Mouse (Mus musculus) CH12.LX (cell line): Measurements from ENCODE around the gene Gm9376. TPM values are rescaled to one million over a fixed set of nuclear protein-coding genes. Genes with fewer than 3 reads are reported as not detected.

Experiments
- DNase-seq: peaks from one replicate; pipeline ENCODE4 v3.0.0-alpha.2; 2013; ENCODE audit errors: extremely low read depth
- H3K27ac ChIP-seq: 2 replicates; pipeline ENCODE4 v1.5.1; 2012; ENCODE audit warnings: low read depth, mild to moderate bottlenecking, control low read depth, moderate library complexity; ENCODE audit not compliant: insufficient read depth
- H3K27me3 ChIP-seq: replicated peaks from 2 replicates; pipeline ENCODE3; 2012; ENCODE audit warnings: inconsistent platforms
- H3K36me3 ChIP-seq, 2 experiments: replicated peaks in 1 of 2; 2 replicates each; pipeline versions ENCODE3 to v1.6.1; 2012; ENCODE audit warnings: inconsistent platforms in 1 of 2, low read length in 1 of 2, mild to moderate bottlenecking in 1 of 2, mixed read lengths in 1 of 2, moderate library complexity in 1 of 2; ENCODE audit not compliant: control insufficient read depth in 1 of 2, insufficient read depth in 1 of 2
- H3K4me1 ChIP-seq, 2 experiments: 2 replicates each; pipeline ENCODE4 v1.6.1; 2012; ENCODE audit warnings: inconsistent platforms in 1 of 2, moderate library complexity in 1 of 2; ENCODE audit not compliant: insufficient read depth in 2 of 2, control insufficient read depth in 1 of 2
- H3K4me2 ChIP-seq: 2 replicates; pipeline ENCODE4 v1.6.1; 2012; ENCODE audit warnings: low read depth, mild to moderate bottlenecking, control low read depth; ENCODE audit not compliant: poor library complexity, insufficient read depth, severe bottlenecking
- H3K4me3 ChIP-seq, 3 experiments: fragments of 150-350 bp in 1 of 3; sonication (generic) in 1 of 3; replicated peaks in 1 of 3; 2 replicates each; pipeline versions ENCODE3 to v1.5.1; 2011 to 2012; ENCODE audit warnings: low read depth in 2 of 3, low read length in 2 of 3, mild to moderate bottlenecking in 2 of 3, moderate library complexity in 2 of 3, control low read depth in 1 of 3, improper control_type of control experiment in 1 of 3, inconsistent platforms in 1 of 3, mixed read lengths in 1 of 3; ENCODE audit not compliant: poor library complexity in 1 of 3
- H3K79me2 ChIP-seq: replicated peaks from 2 replicates; pipeline ENCODE4 v1.6.1; 2012; ENCODE audit warnings: mild to moderate bottlenecking, moderate library complexity; ENCODE audit not compliant: control insufficient read depth, poor library complexity, insufficient read depth, severe bottlenecking; ENCODE audit errors: extremely low read depth
- H3K9ac ChIP-seq: 2 replicates; pipeline ENCODE4 v1.6.1; 2012; ENCODE audit warnings: low read depth, mild to moderate bottlenecking, control low read depth, moderate library complexity; ENCODE audit not compliant: insufficient read depth
- H3K9me3 ChIP-seq: replicated peaks from 2 replicates; pipeline ENCODE3; 2012; ENCODE audit warnings: low read length, inconsistent platforms, mixed read lengths
- CHD1 ChIP-seq: IDR thresholded peaks from 2 replicates; pipeline ENCODE4 v1.6.1; 2012; ENCODE audit warnings: low read depth, low read length, improper control_type of control experiment, inconsistent platforms
- CHD2 ChIP-seq: IDR thresholded peaks from 2 replicates; pipeline ENCODE4 v1.6.1; 2011; ENCODE audit warnings: low read length, improper control_type of control experiment
- ELF1 ChIP-seq: IDR thresholded peaks from 2 replicates; pipeline ENCODE4 v1.6.1; 2014; ENCODE audit warnings: low read depth, mild to moderate bottlenecking, inconsistent platforms, low read length, improper control_type of control experiment
- EP300 ChIP-seq: IDR thresholded peaks from 2 replicates; pipeline ENCODE4 v1.6.1; 2011; ENCODE audit warnings: low read length, improper control_type of control experiment
- ETS1 ChIP-seq: conservative IDR thresholded peaks from 2 replicates; pipeline ENCODE4 v1.6.1; 2012; ENCODE audit warnings: low read depth, mild to moderate bottlenecking, inconsistent platforms, low read length, improper control_type of control experiment, moderate library complexity
- GABPA ChIP-seq: IDR thresholded peaks from 2 replicates; pipeline ENCODE4 v1.6.1; 2012; ENCODE audit warnings: low read depth, low read length, improper control_type of control experiment, inconsistent platforms; ENCODE audit not compliant: insufficient replicate concordance
- HCFC1 ChIP-seq: IDR thresholded peaks from 2 replicates; pipeline ENCODE4 v1.6.1; 2012; ENCODE audit warnings: low read depth, mild to moderate bottlenecking, inconsistent platforms, low read length, improper control_type of control experiment
- IRF4 ChIP-seq: IDR thresholded peaks from 2 replicates; pipeline ENCODE4 v1.6.1; 2014; ENCODE audit warnings: low read depth, mild to moderate bottlenecking, inconsistent platforms, low read length, improper control_type of control experiment
- KAT2A ChIP-seq: IDR thresholded peaks from 2 replicates; pipeline ENCODE4 v1.6.1; 2012; ENCODE audit warnings: low read length, improper control_type of control experiment, inconsistent platforms; ENCODE audit not compliant: insufficient replicate concordance
- MAX ChIP-seq: IDR thresholded peaks from 2 replicates; pipeline ENCODE4 v1.6.1; 2011; ENCODE audit warnings: low read length, improper control_type of control experiment
- MEF2A ChIP-seq: IDR thresholded peaks from 2 replicates; pipeline ENCODE4 v1.6.1; 2014; ENCODE audit warnings: low read depth, mild to moderate bottlenecking, inconsistent platforms, low read length, improper control_type of control experiment, borderline replicate concordance
- MXI1 ChIP-seq: IDR thresholded peaks from 2 replicates; pipeline ENCODE4 v1.6.1; 2011; ENCODE audit warnings: mild to moderate bottlenecking, low read depth, low read length, improper control_type of control experiment
- MYC ChIP-seq: IDR thresholded peaks from 2 replicates; pipeline ENCODE4 v1.6.1; 2011; ENCODE audit warnings: low read depth, mild to moderate bottlenecking, improper control_type of control experiment, low read length
- NELFE ChIP-seq: IDR thresholded peaks from 2 replicates; pipeline ENCODE4 v1.6.1; 2011; ENCODE audit warnings: low read depth, low read length, improper control_type of control experiment
- NRF1 ChIP-seq: IDR thresholded peaks from 2 replicates; pipeline ENCODE4 v1.6.1; 2014; ENCODE audit warnings: low read depth, mild to moderate bottlenecking, inconsistent platforms, low read length, improper control_type of control experiment, moderate library complexity
- PAX5 ChIP-seq: IDR thresholded peaks from 2 replicates; pipeline ENCODE4 v1.6.1; 2012; ENCODE audit warnings: low read length, inconsistent platforms, mixed read lengths
- POLR2A ChIP-seq: IDR thresholded peaks from 2 replicates; pipeline ENCODE4 v1.6.1; 2011; ENCODE audit warnings: low read depth, mild to moderate bottlenecking, improper control_type of control experiment, low read length
- RAD21 ChIP-seq: IDR thresholded peaks from 2 replicates; pipeline ENCODE4 v1.6.1; 2011; ENCODE audit warnings: low read depth, mild to moderate bottlenecking, low read length, improper control_type of control experiment, moderate library complexity
- RCOR1 ChIP-seq: conservative IDR thresholded peaks from 2 replicates; pipeline ENCODE4 v1.6.1; 2012; ENCODE audit warnings: low read depth, mild to moderate bottlenecking, inconsistent platforms, low read length, improper control_type of control experiment
- SIN3A ChIP-seq: IDR thresholded peaks from 2 replicates; pipeline ENCODE4 v1.6.1; 2012; ENCODE audit warnings: low read length, improper control_type of control experiment, inconsistent platforms
- SMC3 ChIP-seq: IDR thresholded peaks from 2 replicates; pipeline ENCODE4 v1.6.1; 2011; ENCODE audit warnings: low read depth, low read length, improper control_type of control experiment
- TBP ChIP-seq: conservative IDR thresholded peaks from 2 replicates; pipeline ENCODE4 v1.6.1; 2011; ENCODE audit warnings: low read depth, low read length, improper control_type of control experiment
- TCF12 ChIP-seq: IDR thresholded peaks from 2 replicates; pipeline ENCODE4 v1.6.1; 2014; ENCODE audit warnings: low read depth, mild to moderate bottlenecking, inconsistent platforms, low read length, improper control_type of control experiment
- UBTF ChIP-seq: IDR thresholded peaks from 2 replicates; pipeline ENCODE4 v1.6.1; 2012; ENCODE audit warnings: low read depth, mild to moderate bottlenecking, inconsistent platforms, low read length, improper control_type of control experiment, moderate library complexity
- USF1 ChIP-seq: IDR thresholded peaks from 2 replicates; pipeline ENCODE4 v1.6.1; 2014; ENCODE audit warnings: low read depth, mild to moderate bottlenecking, inconsistent platforms, low read length, improper control_type of control experiment
- ZC3H11A ChIP-seq: IDR thresholded peaks from 2 replicates; pipeline ENCODE4 v1.6.1; 2012; ENCODE audit warnings: low read depth, mild to moderate bottlenecking, inconsistent platforms, low read length, improper control_type of control experiment
- ZKSCAN1 ChIP-seq: IDR thresholded peaks from 2 replicates; pipeline ENCODE4 v1.6.1; 2012; ENCODE audit warnings: low read depth, inconsistent platforms, low read length, improper control_type of control experiment, borderline replicate concordance
- ZMIZ1 ChIP-seq: IDR thresholded peaks from 2 replicates; pipeline ENCODE4 v1.6.1; 2012; ENCODE audit warnings: low read depth, mild to moderate bottlenecking, inconsistent platforms, low read length, improper control_type of control experiment
- ZNF384 ChIP-seq: IDR thresholded peaks from 2 replicates; pipeline ENCODE4 v1.6.1; 2012; ENCODE audit warnings: low read depth, low read length, improper control_type of control experiment, inconsistent platforms
- dilution Hi-C: fragments of 300-500 bp; cut with MboI; formaldehyde crosslinking; loops from 2 replicates; pipeline ENCODE4 v1.14.3; 2020; ENCODE audit warnings: low sequenced_read_pairs; ENCODE audit not compliant: extremely low pct_unique_long_range_greater_than_20kb, extremely low pct_ligation_motif_present
- in situ Hi-C: fragments of 300-500 bp; cut with MboI; formaldehyde crosslinking; loops from 3 replicates; pipeline ENCODE4 v1.14.3; 2019; ENCODE audit warnings: low sequenced_read_pairs, low pct_ligation_motif_present, low pct_unique_long_range_greater_than_20kb, mixed read lengths
- polyA plus RNA-seq: library from polyadenylated mRNA; unstranded; fragments of >175 nt; gene quantifications from 2 replicates; pipeline ENCODE4 v1.2.1, GENCODE M21; 2012; ENCODE audit warnings: low read depth; ENCODE audit not compliant: insufficient read length
- total RNA-seq, 2 experiments: library from RNA; depleted of rRNA; stranded (reverse); fragments of 300-350 nt in 1 of 2; fragments of >200 nt in 1 of 2; gene quantifications; 2 replicates each; pipeline ENCODE4 v1.2.3; 2012 to 2014

Gene Gm9376
- total and polyA plus RNA-seq, 3 experiments, result not detected

DNA sequence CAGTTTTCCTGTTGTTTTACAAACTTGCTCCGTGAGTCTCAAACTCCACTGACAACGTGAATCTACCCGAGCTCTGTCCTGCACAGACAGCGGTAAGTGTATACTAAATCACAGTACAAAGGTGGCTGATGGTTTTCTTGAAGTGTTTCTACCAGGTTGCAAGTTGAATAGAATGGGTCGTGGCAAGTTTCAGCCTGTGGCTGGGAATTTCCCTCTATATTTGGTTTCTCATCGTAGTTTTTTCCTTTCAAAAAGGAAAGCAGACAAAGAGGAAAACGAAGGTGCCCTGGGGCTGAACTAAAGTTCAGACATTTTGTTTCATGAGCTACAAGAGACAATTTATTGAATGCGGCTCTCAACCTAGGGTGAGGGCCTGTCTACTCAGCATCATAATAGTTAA, 40.3 kb downstream of the Gm9376 start (continued):
- peak; percentile 97; the same call in 1 of the 2 replicates for TF ChIP-seq CHD1
- no peak for TF ChIP-seq MYC
- no peak for TF ChIP-seq ELF1
- no peak for TF ChIP-seq KAT2A
- no peak for TF ChIP-seq RCOR1
- no peak for TF ChIP-seq PAX5
- TF ChIP-seq RAD21, result no peak
- no peak for TF ChIP-seq UBTF
- no peak for TF ChIP-seq MXI1
- peak; percentile 69 for TF ChIP-seq POLR2A
- TF ChIP-seq EP300, result peak; percentile 86
- no peak for TF ChIP-seq NRF1
- TF ChIP-seq SIN3A, result no peak
- peak; percentile 82; the same call in 1 of the 2 replicates for TF ChIP-seq IRF4
- no peak for TF ChIP-seq NELFE
- TF ChIP-seq ZKSCAN1, result no peak
- TF ChIP-seq ETS1, result peak; percentile 86
- no peak for TF ChIP-seq ZNF384
- no peak for TF ChIP-seq MAX
- TF ChIP-seq TCF12, result peak; percentile 70
- no peak for TF ChIP-seq ZC3H11A

DNA sequence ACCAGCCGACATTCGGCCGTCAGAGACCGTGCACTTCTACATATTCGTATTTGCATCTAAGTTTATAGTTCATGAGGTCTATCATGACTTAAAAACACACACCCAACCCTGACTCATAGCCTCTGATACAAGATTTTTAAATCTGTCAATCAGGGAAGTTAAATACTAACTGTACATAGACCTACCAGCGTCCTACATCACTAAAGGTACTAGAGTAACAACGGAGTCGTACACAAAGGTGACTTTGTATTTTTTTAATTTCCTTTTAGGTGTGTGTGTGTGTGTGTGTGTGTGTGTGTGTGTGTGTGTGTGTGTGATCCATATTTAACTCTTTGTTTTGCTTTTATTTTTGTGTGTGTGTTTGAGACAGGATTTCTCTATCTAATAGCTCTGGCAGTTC, 44.9 kb downstream of the Gm9376 start:
- Histone ChIP-seq H3K4me2 (no peak overlapping the region), H3K4me3 (no peak overlapping the region), H3K79me2 (no peaks in the 10 kb centered on the region), H3K9ac (no peak overlapping the region), H3K27ac (no peak overlapping the region), H3K4me1 (peaks cover 6 to 33% of the 10 kb centered on the region in 2 experiments)
- dilution Hi-C loops, result no loop called here
- in situ Hi-C loops, result loop anchor here (10.0 kb wide), 1 partner anchor 87 kb away; no protein-coding TSS in a partner anchor
- DNase-seq, result no peak
- no peak for TF ChIP-seq CHD2
- no peak for TF ChIP-seq IRF4
- no peak for TF ChIP-seq GABPA
- no peak for TF ChIP-seq CHD1
- TF ChIP-seq MYC, result no peak
- TF ChIP-seq ZC3H11A, result no peak
- TF ChIP-seq NELFE, result no peak
- no peak for TF ChIP-seq RAD21
- TF ChIP-seq ZMIZ1, result no peak
- no peak for TF ChIP-seq TBP
- no peak for TF ChIP-seq SMC3
- TF ChIP-seq MEF2A, result no peak
- no peak for TF ChIP-seq USF1
- no peak for TF ChIP-seq HCFC1
- TF ChIP-seq, all 38 proteins: peak for 0
- Histone ChIP-seq H3K36me3 (no peaks in the 10 kb centered on the region), H3K27me3 (no peaks in the 10 kb centered on the region), H3K9me3 (no peaks in the 10 kb centered on the region)
